Mouse (Mus musculus) cortical plate, adult 2 months (tissue): Measurements from ENCODE around the gene 1810010H24Rik.

Source experiments
- CTCF ChIP-seq: fragments of 200-500 bp; IDR thresholded peaks from 2 replicates; pipeline ENCODE4 v1.5.1; 2011; ENCODE audit warnings: mild to moderate bottlenecking, control low read depth, low read length; ENCODE audit not compliant: insufficient read depth; ENCODE audit errors: extremely low read depth
- POLR2A ChIP-seq: fragments of 200-500 bp; IDR thresholded peaks from 2 replicates; pipeline ENCODE4 v1.6.1; 2011; ENCODE audit warnings: mild to moderate bottlenecking, low read length, control low read depth; ENCODE audit not compliant: insufficient read depth; ENCODE audit errors: extremely low read depth

- TF ChIP-seq CTCF (no peak), POLR2A (peak; percentile 95)
These were observed 13.0 kb upstream of the 1810010H24Rik start for GRCm38 (mm10) chr11:107012324-107013017.
